Mouse (Mus musculus) lung, postnatal 14 days (tissue): ENCODE measurements around the gene Ermap.

ENCODE experiments used
- DNase-seq: peaks from one replicate; pipeline ENCODE4 v3.0.0; 2021

The Ermap gene

GRCm38 (mm10) chr4:119183525-119183924 lies 6.3 kb downstream of the Ermap start:
- no peak for DNase-seq

- DNase-seq, result no peak
Observed at GRCm38 (mm10) chr4:119181456-119181855, 8.4 kb downstream of the Ermap start.

DNA sequence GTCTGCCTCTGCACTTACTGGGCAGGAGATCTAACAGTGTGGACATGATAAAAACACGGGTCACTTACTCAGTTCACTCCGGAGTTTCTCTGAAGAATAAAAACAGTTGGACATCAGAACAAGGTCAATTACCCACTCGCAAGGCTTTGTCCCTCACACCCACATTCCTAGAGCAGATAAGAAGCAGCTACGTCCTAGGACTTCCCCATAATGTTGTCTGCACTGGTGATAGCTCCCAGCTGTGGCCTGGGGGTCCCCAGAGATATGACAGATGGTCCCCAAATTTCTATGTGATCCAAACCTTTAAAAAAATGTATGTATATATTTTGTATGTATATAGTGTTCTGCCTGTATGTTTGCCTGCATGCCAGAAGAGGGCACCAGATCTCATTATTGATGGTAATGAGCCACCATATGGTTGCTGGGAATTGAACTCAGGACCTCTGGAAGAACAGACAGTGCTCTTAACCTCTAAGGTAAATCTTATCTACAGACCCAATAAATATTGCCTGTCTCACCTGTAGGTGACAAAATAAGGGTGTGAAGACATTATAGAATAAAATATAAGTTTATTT lies 9.6 kb downstream of the Ermap start:
- DNase-seq, result no peak

GRCm38 (mm10) chr4:119178331-119178730 lies 11.5 kb downstream of the Ermap start:
- peak; percentile 10 for DNase-seq

DNA sequence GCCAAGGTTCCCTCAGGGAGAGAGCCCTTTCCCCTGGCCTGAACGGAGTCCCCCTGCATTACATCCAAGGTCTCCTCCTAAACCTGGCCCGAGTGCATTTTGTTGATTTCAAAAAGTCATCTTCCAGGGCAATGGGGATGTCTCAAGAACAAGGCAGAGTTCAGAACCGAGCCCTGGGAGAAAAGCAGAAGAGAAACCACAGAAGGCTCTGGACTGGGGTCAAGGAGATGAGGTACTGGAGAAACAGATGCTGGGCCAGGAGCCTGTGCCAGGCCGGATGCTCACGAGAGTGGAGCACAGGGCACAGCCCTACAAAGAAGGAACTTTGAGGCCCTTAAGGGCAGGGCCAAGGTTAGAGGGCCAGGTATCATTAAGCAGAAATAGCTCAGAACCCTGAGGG lies 12.1 kb downstream of the Ermap start:
- DNase-seq, result no peak

GRCm38 (mm10) chr4:119173851-119174453 lies 15.9 kb downstream of the Ermap start, which contains the start of gene Zfp691:
Gene Zfp691 (minus strand): TSS chr4:119174195.
- DNase-seq, result peak; percentile 92

DNA sequence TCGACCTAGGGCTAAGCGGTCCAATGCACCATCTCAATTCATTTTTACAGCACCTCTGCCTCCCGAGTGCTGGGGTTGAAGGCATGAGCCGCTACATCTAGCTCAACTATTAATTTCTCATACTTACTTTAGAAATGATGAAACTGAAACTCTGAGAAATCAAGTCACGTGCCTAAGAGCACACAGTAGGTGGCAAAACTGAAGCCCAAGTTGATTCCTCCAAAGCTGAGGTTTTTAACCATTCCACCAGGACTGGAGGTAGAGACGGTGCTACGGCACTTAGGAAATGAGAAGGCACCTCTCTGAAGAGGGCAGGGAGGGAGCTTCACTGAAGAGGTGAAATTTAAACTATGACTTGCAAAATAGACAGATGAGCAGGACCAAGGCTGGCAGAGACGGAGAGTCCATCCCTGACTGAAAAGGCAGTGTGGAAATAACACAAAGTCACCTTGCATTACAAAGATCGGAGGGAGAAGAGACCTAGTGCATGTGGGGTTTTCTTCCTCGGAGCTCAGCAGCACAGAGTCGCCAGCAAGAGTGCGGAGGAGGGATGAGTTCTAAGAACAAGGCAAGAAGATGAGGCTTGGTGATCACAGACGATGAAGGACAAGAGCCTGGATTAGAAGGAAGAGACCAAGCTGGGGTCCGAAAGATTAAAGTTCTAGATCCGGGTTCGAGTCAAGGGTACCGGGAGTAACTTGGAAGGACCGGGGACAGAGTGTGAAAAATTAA lies 16.7 kb downstream of the Ermap start:
- no peak for DNase-seq

DNA sequence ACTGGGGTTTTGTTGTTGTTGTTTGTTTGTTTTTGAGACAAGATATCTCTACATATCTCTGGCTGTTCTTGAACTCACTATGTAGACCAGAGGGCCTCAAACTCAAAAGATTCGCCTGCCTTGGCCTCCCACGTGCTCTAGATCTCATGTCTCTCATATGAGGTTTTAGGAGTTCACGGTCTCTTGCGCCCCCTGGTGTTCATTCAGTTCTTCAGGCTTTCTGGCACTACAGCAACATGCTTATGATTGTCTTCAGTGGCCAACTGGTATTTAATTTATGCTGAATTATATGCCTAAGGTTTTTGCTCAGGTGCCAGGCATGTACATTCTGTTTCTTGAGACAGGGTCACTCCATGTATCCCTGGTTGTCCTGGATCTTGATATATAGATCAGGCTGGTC lies 22.1 kb downstream of the Ermap start:
- DNase-seq, result peak; percentile 91

DNA sequence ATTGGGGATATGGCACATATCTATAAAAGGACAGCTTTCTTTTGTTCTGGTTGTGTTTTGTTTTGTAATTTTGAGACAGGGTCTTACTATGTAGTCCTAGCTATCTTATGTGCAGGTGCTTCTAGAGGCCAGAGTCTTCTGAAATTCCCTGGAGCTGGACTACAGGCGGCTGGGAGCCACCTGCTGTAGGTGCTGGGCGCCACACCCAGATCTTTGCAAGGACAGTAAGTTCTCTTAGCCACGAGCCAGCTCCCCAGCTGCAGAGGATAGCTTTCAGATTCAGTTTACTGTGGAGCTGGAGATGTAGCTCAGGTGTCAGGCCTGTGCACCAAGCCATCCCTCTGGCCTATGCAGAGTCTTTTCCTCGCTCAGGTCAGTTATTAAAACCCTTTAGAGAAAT lies 22.7 kb downstream of the Ermap start:
- DNase-seq, result no peak

DNA sequence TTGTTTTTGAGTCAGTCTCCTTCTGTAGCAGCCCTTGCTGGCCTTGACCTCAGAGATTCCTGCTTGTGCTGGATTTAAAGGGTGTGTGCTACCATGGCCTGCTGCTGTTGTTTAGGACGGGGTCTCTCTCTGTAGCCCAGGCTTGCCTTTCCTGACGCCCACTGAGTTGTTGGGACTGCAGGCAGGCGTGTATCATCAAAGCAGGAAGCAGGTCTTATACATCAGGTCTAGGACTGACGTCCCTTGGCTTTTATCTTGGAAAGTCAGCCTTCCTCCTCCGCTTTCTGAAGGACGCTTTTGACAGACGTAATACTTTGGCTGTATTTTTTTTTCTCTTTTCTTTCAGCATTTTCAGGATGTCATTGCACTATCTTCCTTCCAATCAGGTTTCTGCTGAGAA lies 23.9 kb downstream of the Ermap start:
- DNase-seq, result no peak

- DNase-seq, result no peak
Observed at GRCm38 (mm10) chr4:119162990-119163389, 26.8 kb downstream of the Ermap start.

GRCm38 (mm10) chr4:119161358-119161757 lies 28.5 kb downstream of the Ermap start:
- no peak for DNase-seq

GRCm38 (mm10) chr4:119157891-119158290 lies 31.9 kb downstream of the Ermap start:
- DNase-seq, result no peak

DNA sequence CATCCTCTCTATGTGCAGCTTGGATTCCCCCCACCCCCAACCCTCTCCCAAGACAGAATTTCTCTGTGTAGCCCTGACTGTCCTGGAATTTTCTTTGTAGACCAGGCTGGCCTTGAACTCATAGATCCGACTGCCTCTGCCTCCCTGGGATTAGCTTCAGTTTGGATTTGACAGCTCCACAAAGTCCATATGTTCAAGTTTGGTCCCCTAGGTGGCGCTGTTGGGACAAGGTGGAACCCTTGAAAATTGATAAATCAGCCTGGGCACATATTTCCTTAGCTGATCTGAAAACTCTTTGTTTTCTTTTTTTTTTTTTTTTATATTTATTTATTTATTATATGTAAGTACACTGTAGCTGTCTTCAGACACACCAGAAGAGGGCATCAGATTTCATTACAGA lies 32.6 kb downstream of the Ermap start:
- DNase-seq, result peak; percentile 84

GRCm38 (mm10) chr4:119148741-119149140 lies 41.1 kb downstream of the Ermap start:
- DNase-seq, result no peak

GRCm38 (mm10) chr4:119147347-119147746 lies 42.5 kb downstream of the Ermap start:
- no peak for DNase-seq

DNA sequence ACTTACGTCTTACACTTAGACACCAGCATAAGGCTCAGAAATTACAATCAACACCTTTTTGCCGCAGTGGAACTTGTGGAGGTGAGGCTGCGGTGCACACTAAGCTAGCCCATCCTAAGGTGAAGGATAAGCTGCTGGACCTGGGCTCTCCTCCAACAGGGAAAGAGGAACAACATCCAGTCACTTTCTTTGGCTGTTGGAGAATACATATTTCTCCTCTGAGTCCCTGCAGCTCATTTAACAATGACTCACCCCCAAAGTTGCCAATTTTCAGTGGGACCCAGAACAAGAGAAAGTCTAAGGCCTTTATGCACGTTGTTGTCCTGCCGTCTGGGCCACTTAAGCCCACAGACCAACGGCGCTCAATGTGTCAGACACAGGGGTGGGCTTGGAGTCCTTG lies 43.0 kb downstream of the Ermap start:
- DNase-seq, result no peak

DNA sequence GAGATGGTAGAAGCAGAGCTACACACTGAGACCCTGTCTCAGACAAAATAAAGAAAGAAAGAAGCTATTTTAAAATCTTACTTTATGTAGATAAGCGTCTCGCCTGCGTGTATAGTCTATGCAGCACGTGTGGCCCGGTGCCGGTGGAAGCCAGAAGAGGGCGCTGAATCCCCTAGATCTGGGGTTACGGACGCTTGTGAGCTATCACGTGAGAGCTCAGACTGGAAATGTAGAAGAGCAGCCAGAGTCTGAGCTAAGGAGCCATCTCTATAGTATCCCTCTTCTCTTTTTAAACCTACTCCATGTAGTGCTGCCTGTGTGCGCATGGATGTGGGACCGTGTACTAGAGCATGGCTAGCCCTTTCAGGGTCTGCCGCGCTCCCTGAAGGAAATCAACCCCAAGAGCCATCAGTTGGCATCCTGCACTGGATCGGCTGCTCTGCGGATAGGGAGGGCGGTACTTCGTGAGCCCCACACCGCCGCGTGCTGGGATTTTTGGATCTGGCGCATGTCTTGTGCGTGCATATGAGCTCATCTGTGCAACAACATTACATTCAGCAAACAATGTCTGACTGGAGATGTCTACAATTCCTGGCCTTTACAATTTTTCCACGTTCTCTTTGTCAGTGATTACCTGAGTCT lies 47.5 kb downstream of the Ermap start:
- peak; percentile 70 for DNase-seq

GRCm38 (mm10) chr4:119141191-119141590 lies 48.6 kb downstream of the Ermap start:
- no peak for DNase-seq

- peak; percentile 53 for DNase-seq
Observed at GRCm38 (mm10) chr4:119140126-119140525, 49.7 kb downstream of the Ermap start.

- DNase-seq, result no peak
Observed at GRCm38 (mm10) chr4:119138776-119139175, 51.0 kb downstream of the Ermap start.

GRCm38 (mm10) chr4:119138171-119138570 lies 51.6 kb downstream of the Ermap start:
- DNase-seq, result peak; percentile 79

DNA sequence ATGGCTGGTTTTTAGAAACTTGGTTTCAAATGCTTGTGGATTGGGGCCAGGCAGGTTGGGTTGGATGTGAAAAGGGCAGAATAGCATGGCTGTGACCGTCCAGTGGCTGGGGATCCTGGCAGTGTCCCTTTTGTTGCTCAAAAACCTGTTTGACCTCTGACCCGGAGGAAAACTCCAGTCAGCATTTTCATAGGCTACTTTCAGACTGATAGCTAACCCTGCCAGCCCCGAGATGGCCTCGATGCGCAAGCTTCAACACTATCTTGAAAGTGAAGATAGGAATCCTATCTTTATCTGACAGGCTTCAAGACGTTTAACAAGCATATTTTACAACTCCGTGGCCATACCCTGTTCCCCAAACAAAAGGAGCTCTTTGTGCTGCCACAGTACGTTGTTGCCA lies 52.5 kb downstream of the Ermap start:
- DNase-seq, result no peak

- no peak for DNase-seq
Observed at GRCm38 (mm10) chr4:119133860-119134259, 56.0 kb downstream of the Ermap start.
